Mouse (Mus musculus): Measurements from ENCODE around the gene Heatr6. TPM values are rescaled to one million over a fixed set of nuclear protein-coding genes. Genes with fewer than 3 reads are reported as not detected.

The Heatr6 gene
- total and polyA plus RNA-seq, 3 experiments: 17.4 to 24.4 (median 17.6) TPM

GRCm38 (mm10) chr11:83713925-83714324, 39.6 kb upstream of the Heatr6 start:
- DNase-seq (ENCODE audit: extremely low read depth): no peak
- dilution Hi-C loops (cut with MboI; ENCODE audit: extremely low pct_ligation_motif_present, extremely low pct_unique_long_range_greater_than_20kb, low sequenced_read_pairs): no loop called here
- no peak overlapping the region for H3K9ac ChIP-seq (ENCODE audit: insufficient read depth, low read depth)
- H3K27ac ChIP-seq (ENCODE audit: insufficient read depth, low read depth): no peak overlapping the region
- H3K4me1 ChIP-seq (ENCODE audit: control insufficient read depth in 1 of 2, insufficient read depth in 2 of 2): peaks cover 12 to 27% of the 10 kb centered on the region in 2 experiments
- in situ Hi-C loops (cut with MboI; ENCODE audit: low pct_ligation_motif_present, low pct_unique_long_range_greater_than_20kb, low sequenced_read_pairs): no loop called here
- no peaks in the 10 kb centered on the region for H3K9me3 ChIP-seq (replicated peaks; ENCODE audit: low read length)
- no peak overlapping the region for H3K4me3 ChIP-seq (replicated peaks in 1 of 3; ENCODE audit: low read depth in 2 of 3, low read length in 2 of 3, poor library complexity in 1 of 3)
- no peaks in the 10 kb centered on the region for H3K27me3 ChIP-seq (replicated peaks)
- H3K36me3 ChIP-seq (replicated peaks in 1 of 2; ENCODE audit: control insufficient read depth in 1 of 2, insufficient read depth in 1 of 2, low read length in 1 of 2): no peaks in the 10 kb centered on the region
- no peak for TF ChIP-seq ZC3H11A (IDR thresholded peaks at IDR 0.05; ENCODE audit: low read depth, low read length)
- peak; percentile 93 for TF ChIP-seq MYC (IDR thresholded peaks at IDR 0.05; ENCODE audit: low read depth, low read length)
- TF ChIP-seq KAT2A (IDR thresholded peaks at IDR 0.05; ENCODE audit: insufficient replicate concordance, low read length): no peak
- 0 out of 2 replicates have a peak, but pooled peaks have one; percentile 13 for TF ChIP-seq ELF1 (IDR thresholded peaks at IDR 0.05; ENCODE audit: low read depth, low read length)
- TF ChIP-seq ETS1 (conservative IDR thresholded peaks at IDR 0.05; ENCODE audit: low read depth, low read length): no peak
- peak; percentile 59 for TF ChIP-seq USF1 (IDR thresholded peaks at IDR 0.05; ENCODE audit: low read depth, low read length)
- TF ChIP-seq ZMIZ1 (IDR thresholded peaks at IDR 0.05; ENCODE audit: low read depth, low read length): no peak
- peak; percentile 93 for TF ChIP-seq MAX (IDR thresholded peaks at IDR 0.05; ENCODE audit: low read length)
- no peak for TF ChIP-seq HCFC1 (IDR thresholded peaks at IDR 0.05; ENCODE audit: low read depth, low read length)
- TF ChIP-seq MAFK (IDR thresholded peaks at IDR 0.05; ENCODE audit: insufficient replicate concordance, low read length): no peak
- TF ChIP-seq JUND (conservative IDR thresholded peaks at IDR 0.05; ENCODE audit: low read depth, low read length): no peak
- TF ChIP-seq RCOR1 (conservative IDR thresholded peaks at IDR 0.05; ENCODE audit: low read depth, low read length): no peak
- no peak for TF ChIP-seq ZNF384 (IDR thresholded peaks at IDR 0.05; ENCODE audit: low read depth, low read length)
- TF ChIP-seq BHLHE40 (IDR thresholded peaks at IDR 0.05; ENCODE audit: low read depth, low read length): no peak
- TF ChIP-seq CTCF (conservative IDR thresholded peaks at IDR 0.05 in 1 of 2, IDR thresholded peaks at IDR 0.05 in 1 of 2; ENCODE audit: low read depth in 2 of 2, low read length in 2 of 2): no peak
- no peak for TF ChIP-seq MAZ (IDR thresholded peaks at IDR 0.05; ENCODE audit: low read depth, low read length)
- no peak for TF ChIP-seq SIN3A (IDR thresholded peaks at IDR 0.05; ENCODE audit: low read length)
- TF ChIP-seq POLR2AphosphoS2 (IDR thresholded peaks at IDR 0.05; ENCODE audit: low read depth, low read length): no peak
- peak; percentile 61; the same call in 1 of the 2 replicates for TF ChIP-seq MXI1 (IDR thresholded peaks at IDR 0.05; ENCODE audit: low read depth, low read length)
- TF ChIP-seq TCF12 (IDR thresholded peaks at IDR 0.05; ENCODE audit: low read depth, low read length): no peak
- no peak for TF ChIP-seq NRF1 (IDR thresholded peaks at IDR 0.05; ENCODE audit: low read depth, low read length)
- no peak for TF ChIP-seq JUN (IDR thresholded peaks at IDR 0.05; ENCODE audit: insufficient read depth, low read depth, low read length)
- TF ChIP-seq USF2 (conservative IDR thresholded peaks at IDR 0.05; ENCODE audit: low read depth, low read length): peak; percentile 57; the same call in 1 of the 2 replicates
- H3K79me2 ChIP-seq (replicated peaks; ENCODE audit: control insufficient read depth, extremely low read depth, insufficient read depth, poor library complexity, severe bottlenecking): no peaks in the 10 kb centered on the region
- H3K4me2 ChIP-seq (ENCODE audit: insufficient read depth, low read depth, poor library complexity, severe bottlenecking): no peak overlapping the region
